Mouse (Mus musculus): Measurements from ENCODE around the gene Gm9913. TPM values are rescaled to one million over a fixed set of nuclear protein-coding genes. Genes with fewer than 3 reads are reported as not detected.

Gm9913 gene
- polyA plus RNA-seq, 2 experiments from 2014 or later = not detected

- no peak for ATAC-seq
Observed at GRCm38 (mm10) chr2:125498216-125498615, 6.7 kb upstream of the Gm9913 start.

DNA sequence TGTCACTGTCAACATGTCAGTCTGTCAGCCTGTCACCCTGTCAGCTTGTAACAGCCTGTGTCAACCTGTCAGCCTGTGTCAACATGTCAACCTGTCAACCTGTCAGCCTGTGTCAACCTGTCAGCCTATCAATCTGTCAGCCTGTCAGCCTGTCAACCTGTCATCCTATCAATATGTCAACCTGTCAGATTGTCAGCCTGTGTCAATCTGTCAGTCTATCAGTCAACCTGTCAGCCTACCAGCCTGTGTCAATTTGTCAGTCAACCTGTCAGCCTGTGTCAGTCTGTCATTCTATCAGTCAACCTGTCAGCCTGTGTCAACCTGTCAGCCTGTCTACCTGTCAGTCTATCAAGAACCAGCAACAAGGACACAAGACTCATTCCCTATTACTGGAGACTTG, 3.4 kb upstream of the Gm9913 start:
- no peak for ATAC-seq

GRCm38 (mm10) chr2:125505746-125506315, 942 bp downstream of the Gm9913 start:
- ATAC-seq = no peak

DNA sequence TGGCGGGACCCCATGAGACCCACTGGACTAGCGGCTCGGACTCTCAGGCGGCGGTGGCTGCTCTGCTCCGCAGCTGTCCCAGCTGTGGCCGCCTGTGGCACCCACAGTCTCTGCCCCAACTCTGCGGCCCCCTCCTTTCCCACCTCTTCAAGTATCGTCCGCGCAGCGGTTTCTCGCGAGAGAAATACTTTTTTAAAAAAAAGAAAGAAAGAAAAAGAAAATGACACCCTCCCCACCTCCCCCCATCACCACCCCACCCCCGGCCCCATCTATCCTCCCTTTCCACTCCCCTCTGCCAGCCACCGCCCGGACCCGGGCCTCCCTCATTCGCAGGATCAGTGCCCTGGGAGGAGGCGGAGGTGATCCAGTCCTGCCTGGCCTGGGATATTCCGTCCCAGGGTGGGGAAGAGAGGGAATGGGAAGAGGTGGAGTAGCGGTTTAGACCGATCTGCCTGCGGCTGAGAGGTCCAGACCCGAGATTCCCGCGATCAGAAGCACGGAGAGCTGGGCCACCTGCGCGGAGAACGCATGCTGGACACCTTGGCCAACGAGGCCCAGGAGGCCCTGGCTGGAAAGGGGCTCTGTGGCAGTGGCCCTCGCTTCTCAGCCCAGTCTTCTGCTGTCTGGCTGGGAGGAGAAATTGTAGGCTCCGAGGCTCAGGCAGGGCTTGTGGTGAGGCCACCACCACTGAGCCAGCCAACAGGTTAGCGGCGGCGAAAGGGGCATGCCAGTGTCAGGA, 1.6 kb downstream of the Gm9913 start:
- ATAC-seq = no peak

DNA sequence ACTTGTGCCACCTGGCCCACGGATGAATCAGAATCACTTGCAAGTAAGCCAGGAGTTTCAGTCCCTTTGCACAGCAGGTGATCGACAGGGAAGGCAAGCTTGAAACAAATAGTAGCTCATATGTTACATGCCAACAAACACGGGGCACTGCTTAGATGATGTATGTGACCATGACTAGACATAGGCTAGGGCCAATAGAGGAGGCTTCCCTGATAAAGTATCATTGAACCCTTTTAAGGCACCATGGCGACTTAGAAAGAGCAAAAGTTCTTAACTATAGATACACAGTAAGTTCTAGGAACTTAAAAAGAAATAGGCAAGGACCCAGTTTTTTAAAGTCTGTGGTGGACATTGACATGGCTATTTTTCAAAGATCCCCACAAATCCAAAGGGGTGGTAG, 3.0 kb downstream of the Gm9913 start, which contains the start of gene Fbn1:
Fbn1 (minus strand) TSS at position 101 of the 400 bp plus-strand sequence.
- no peak for ATAC-seq

- ATAC-seq = no peak
Observed at GRCm38 (mm10) chr2:125508381-125508780, 3.5 kb downstream of the Gm9913 start.

DNA sequence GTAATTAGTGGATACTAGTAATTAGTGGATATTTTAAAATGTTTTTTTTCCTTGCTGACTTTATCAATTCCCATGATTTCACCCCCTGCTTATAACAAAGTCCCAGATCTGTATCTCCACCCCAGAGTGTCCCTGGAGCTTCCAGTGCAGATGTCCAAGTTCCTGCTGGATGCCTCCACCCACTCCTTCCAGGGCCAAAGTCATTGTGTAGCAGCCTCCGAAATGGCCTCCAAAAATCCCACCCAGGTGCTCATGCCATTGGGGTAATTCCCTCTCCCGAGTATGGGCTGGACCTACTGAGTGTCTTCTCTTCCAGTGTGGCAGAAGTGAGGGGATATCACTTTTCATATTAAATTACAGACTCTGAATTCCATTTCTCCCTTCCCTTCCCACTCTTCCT, 5.9 kb downstream of the Gm9913 start:
- ATAC-seq = no peak

- no peak for ATAC-seq
Observed at GRCm38 (mm10) chr2:125511898-125512297, 7.0 kb downstream of the Gm9913 start.

- no peak for ATAC-seq
Observed at GRCm38 (mm10) chr2:125512544-125512943, 7.7 kb downstream of the Gm9913 start.

- ATAC-seq = no peak
Observed at GRCm38 (mm10) chr2:125514391-125514790, 9.5 kb downstream of the Gm9913 start.

- ATAC-seq = no peak
Observed at GRCm38 (mm10) chr2:125515291-125516057, 10.6 kb downstream of the Gm9913 start.

- no peak for ATAC-seq
Observed at GRCm38 (mm10) chr2:125516594-125516993, 11.7 kb downstream of the Gm9913 start.

DNA sequence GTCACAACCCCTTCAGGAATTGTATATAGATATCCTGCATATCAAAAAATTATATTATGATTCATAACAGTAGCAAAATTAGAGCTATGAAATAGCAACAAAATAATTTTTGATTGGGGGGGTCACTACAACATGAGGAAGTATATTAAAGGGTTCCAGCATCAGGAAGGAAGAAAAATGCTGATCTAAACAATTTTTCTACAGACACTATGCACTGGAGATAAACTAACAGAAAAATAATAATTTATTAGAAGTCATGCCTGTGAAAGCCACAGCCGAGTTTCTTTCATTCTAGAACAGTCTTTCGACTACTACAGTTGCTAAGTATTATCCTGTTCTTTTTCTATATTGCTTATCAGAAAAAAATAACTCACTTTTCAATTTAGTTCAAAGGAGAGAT, 20.6 kb downstream of the Gm9913 start:
- ATAC-seq = no peak

DNA sequence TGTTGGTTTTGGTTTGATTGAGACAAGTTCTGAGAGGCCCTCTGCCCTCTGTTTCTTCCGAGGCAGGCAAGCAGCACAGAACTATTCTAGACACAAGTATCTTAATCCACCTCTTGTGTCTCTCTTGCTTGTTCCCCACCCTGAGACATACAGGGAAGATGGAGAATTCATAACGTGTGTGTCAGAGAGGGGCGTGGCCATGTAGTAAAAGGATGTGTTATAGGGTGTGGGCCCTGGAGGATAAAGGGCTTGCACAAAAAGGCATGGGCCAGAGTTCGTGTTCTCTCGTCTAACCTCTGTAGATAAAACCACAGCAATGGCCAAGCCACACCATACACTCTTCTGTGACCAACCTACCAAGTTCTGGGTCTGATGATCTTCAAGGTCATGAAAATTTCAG, 21.7 kb downstream of the Gm9913 start:
- no peak for ATAC-seq

DNA sequence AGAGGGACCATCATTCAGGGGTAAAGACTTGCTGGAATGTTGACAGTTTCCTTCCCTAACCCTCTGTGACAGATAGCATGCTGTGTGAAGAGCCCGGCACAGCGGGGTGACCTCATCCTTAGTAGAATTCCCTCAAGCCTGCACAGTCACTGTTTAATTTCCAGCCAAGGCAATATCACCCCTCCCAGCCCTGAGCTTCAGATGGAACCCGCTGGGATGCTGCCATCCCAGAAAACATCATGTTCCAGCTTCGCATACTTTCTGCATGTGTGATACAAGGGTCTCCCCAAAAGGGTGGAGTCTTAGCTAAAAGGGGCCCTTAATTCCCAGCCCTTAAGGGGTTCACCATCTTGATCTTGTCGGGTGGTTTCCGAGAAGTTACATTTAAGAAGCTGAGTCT, 25.8 kb downstream of the Gm9913 start:
- no peak for ATAC-seq

GRCm38 (mm10) chr2:125539640-125540039, 34.8 kb downstream of the Gm9913 start:
- no peak for ATAC-seq

GRCm38 (mm10) chr2:125540579-125540978, 35.7 kb downstream of the Gm9913 start:
- ATAC-seq = no peak

DNA sequence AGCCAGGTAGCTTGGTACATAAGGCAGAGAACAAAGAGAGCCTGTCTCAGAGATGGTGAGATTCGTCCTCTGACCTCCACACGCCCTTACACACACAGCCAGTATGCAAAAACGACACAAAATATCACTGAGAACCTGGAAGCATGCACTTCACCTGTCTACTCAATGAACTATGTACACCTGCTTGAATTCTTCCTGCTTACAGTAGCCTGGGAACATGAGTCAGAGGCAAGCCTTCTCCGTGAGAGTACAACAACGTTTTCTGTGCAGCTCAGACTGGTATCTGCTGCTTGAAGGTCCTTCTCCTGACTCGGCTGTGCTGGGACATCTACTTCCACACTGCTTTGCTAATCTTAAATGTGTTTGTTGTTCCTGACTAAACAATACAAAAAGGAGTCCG, 36.6 kb downstream of the Gm9913 start:
- ATAC-seq = no peak

DNA sequence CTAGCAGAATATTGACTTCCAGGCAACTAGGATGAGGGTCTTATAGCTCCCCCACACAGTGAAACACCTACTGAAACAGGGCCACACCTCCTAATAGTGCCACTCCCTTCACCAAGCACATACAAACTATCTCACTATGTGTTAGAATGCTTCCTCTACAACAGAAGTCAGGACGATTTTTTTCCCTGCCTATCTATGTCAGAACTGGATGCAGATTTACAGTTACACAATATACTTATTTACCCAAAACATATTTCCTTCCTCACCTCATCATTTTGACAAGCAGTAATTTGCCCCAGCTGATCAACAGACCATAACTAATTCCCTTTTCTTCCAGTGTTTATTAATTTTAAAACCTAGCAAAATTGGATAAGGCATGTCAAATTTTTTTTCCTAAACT, 38.8 kb downstream of the Gm9913 start:
- no peak for ATAC-seq

GRCm38 (mm10) chr2:125544986-125545385, 40.1 kb downstream of the Gm9913 start:
- ATAC-seq = no peak

- no peak for ATAC-seq
Observed at GRCm38 (mm10) chr2:125548806-125549578, 44.1 kb downstream of the Gm9913 start.

DNA sequence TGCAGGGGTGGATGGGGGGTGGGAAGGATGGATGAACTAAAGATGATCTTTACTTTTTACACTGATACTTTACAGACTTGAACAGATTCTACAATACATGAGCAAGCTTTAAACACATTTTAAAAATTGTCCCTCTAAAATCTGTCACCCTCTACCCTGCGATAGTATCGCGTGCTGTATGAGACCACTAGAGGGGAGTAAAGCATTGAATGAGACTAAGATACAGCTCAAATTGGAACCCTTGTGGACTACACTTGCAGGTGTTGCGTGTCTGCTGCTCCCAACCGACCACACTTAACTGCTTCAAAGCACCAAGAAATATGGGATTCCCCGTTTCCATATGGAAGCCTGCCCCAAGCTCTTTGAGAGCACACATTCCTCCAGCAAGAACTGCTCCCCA, 50.9 kb downstream of the Gm9913 start:
- ATAC-seq = no peak
